Mouse (Mus musculus): ENCODE results near the gene Nup98.

DNA sequence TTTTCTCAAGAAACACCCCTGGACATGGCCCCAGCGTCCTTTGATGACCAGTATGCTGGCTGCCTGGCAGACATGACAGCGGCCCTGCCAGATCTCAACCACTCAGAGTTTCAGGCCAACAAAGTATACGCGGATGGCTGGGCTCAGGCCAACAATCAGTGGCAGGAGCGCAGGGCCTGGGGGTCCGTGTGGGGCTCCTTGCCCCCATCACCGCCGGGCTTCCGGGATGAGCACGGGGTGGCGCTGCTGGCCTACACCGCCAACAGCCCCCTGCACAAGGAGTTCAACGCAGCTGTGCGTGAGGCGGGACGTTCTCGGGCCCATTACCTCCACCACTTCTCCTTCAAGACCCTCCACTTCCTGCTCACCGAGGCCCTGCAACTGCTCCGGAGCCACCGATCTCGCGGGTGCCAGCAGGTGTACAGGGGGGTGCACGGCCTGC lies 103.3 kb downstream of the Nup98 start:
- TF ChIP-seq CHD2 (IDR thresholded peaks at IDR 0.05; ENCODE audit: low read length) (no peak), TCF12 (IDR thresholded peaks at IDR 0.05; ENCODE audit: low read depth, low read length) (no peak), EP300 (IDR thresholded peaks at IDR 0.05; ENCODE audit: low read depth in 1 of 2, low read length in 2 of 2) (no peak), POLR2AphosphoS2 (IDR thresholded peaks at IDR 0.05; ENCODE audit: low read length) (no peak), MYC (IDR thresholded peaks at IDR 0.05; ENCODE audit: low read depth, low read length) (no peak), CTCF (IDR thresholded peaks at IDR 0.05 in 2 of 3, conservative IDR thresholded peaks at IDR 0.05 in 1 of 3; ENCODE audit: control insufficient read depth in 1 of 3, insufficient read depth in 1 of 3, low read depth in 2 of 3, low read length in 3 of 3, poor library complexity in 1 of 3, severe bottlenecking in 1 of 3) (no peak), TAL1 (IDR thresholded peaks at IDR 0.05; ENCODE audit: low read length) (no peak), SIN3A (IDR thresholded peaks at IDR 0.05; ENCODE audit: low read length) (no peak), KAT2A (conservative IDR thresholded peaks at IDR 0.05; ENCODE audit: low read depth, low read length) (no peak), MAFK (IDR thresholded peaks at IDR 0.05; ENCODE audit: borderline replicate concordance, low read depth, low read length) (no peak), USF1 (IDR thresholded peaks at IDR 0.05; ENCODE audit: low read depth, low read length) (no peak), GABPA (IDR thresholded peaks at IDR 0.05; ENCODE audit: low read depth, low read length) (no peak), ZMIZ1 (IDR thresholded peaks at IDR 0.05; ENCODE audit: low read depth, low read length) (no peak)

Data from MEL (cell line).